Mouse (Mus musculus) erythroblast, embryonic 14.5 days (primary cell): ENCODE data around the gene Slc7a7.

Experiments
- GATA1 ChIP-seq: IDR thresholded peaks from 2 replicates; pipeline ENCODE4 v1.6.1; 2012; ENCODE audit warnings: low read length, inconsistent platforms, mixed read lengths
- TAL1 ChIP-seq: IDR thresholded peaks from 3 replicates; pipeline ENCODE4 v1.6.1; 2012; ENCODE audit warnings: low read length, inconsistent platforms, mixed read lengths

- TF ChIP-seq GATA1 (no peak), TAL1 (no peak)
Observed at GRCm38 (mm10) chr14:54398528-54398916, 19.1 kb downstream of the Slc7a7 start.
